Mouse (Mus musculus) liver, adult (tissue): ENCODE results near the gene Olfr1229.

ENCODE experiments used
- GATA4 ChIP-seq: IDR thresholded peaks from 2 replicates; pipeline ENCODE4 v1.6.1; 2014; ENCODE audit warnings: mild to moderate bottlenecking, low read length; ENCODE audit not compliant: insufficient replicate concordance

The Olfr1229 gene

DNA sequence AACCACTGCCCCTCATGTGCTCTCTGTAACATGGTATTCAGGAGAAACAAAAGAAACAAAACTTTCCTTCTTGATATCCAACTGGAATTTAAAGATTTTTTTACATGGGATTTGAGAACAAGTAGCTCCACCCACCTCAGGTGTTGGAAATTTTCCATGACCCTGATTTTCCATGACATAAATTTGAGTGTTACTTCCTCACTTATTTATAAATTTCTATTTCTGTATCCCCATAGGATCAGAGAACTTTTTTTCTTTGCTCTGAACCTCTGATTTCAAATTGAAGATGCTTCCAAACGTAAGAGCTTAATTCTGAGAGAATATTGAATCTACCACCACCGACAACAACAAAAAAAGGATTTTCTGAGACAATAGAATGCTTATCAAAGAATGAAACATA lies at the start of gene Olfr1229:
Gene Olfr1229 (minus strand): TSS at position 101 of the 400 bp plus-strand sequence.
- TF ChIP-seq GATA4, result no peak

DNA sequence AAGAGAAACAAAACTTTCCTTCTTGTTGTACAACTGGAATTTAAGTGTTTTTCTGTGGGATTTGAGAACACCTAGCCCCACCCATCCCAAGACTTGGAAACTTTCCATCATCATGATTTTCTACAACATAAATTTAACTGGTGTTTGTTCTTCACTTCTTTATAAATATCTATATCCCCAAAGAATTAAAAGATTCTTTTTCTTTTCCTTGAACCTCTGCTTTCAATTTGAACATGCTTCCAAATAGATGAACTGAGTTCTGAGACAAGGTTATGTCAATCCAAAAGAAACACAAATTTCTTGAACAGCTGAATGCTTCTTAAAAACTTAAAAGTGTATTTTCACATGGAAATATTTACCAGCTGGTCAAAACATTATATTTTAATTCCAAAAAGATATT lies 41.8 kb upstream of the Olfr1229 start, which contains the start of gene Olfr1232:
Gene Olfr1232 (minus strand): TSS at position 101 of the 400 bp plus-strand sequence.
- no peak for TF ChIP-seq GATA4

DNA sequence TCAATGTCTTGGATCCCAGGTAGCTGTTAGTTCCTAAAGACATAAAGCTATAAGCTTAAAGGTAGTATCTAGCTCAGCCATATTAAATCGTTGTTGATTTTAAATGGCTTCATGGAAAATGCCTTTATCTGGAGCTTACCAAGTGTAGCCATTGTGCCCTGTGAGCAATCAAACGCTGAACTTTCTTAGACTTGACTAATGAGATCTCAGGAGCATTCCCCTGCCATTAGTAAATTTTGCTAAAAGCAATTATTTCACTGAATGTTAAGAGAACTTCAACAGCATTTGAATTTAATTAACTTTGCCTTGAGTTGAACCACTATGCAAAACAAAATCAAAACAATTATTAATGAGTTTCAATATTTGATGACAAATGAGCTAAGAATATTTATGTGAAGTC lies 19.2 kb upstream of the Olfr1229 start, which contains the start of gene Olfr1231:
Gene Olfr1231 (minus strand): TSS at position 101 of the 400 bp plus-strand sequence.
- no peak for TF ChIP-seq GATA4

DNA sequence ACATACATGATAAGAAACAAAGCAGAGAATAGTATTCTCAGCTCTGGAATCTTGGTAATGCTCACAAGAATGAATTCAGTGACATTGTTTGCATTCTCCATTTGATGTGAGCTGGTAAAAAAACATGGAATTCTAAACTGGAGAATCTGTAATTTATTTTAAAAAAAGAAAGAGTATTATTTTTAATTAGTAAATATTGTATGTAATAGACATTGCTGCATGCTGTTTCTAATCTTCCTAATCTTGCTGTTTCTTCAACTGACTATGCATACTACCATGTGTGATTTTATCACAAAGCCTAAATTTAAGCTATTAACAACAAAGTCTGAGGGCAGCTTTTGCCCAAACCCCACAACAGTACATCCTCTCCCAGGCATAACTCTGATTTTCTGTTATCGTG lies 9.4 kb upstream of the Olfr1229 start, which contains the start of gene Olfr1230:
Gene Olfr1230 (minus strand): TSS at position 101 of the 400 bp plus-strand sequence.
- TF ChIP-seq GATA4, result no peak

DNA sequence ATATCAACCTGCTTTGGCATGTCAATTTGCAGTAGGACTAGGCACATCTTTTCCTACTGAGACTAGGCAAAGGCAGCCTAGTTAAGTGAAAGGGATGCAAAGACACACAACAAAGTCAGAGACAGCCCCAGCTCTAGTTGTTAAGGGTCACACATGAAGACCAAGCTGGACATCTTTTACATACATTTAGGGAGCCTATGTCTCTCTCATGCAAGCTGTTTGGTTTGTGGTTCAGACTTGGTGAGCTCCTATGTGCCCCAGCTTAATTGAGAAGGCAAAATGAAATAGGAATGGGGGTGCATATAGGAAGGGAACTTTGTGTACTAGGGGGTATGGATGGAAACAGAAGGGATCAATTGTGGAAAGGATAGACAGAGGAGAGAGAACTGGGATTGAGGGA lies 33.9 kb downstream of the Olfr1229 start, which contains the start of gene Olfr1228:
Gene Olfr1228 (minus strand): TSS at position 101 of the 400 bp plus-strand sequence.
- TF ChIP-seq GATA4, result no peak
